In genomic region chr11:102316572-102317297, GRCm38 (mm10) we compare ENCODE assay signal across 8 mouse cellular contexts. TPM values are rescaled to one million over a fixed set of nuclear protein-coding genes. Genes with fewer than 3 reads are reported as not detected.
DNase-seq lines count a peak whose midpoint lies in the region; ATAC-seq and TF ChIP-seq lines count a peak whose summit lies in the region.

No protein-coding gene starts in this region.

- H3K36me3 ChIP-seq in hindbrain, postnatal 0 days (ENCODE audit: insufficient read depth, low read length) = peaks cover 20% of the 10 kb centered on the region

- H3K9me3 ChIP-seq in hindbrain, postnatal 0 days (ENCODE audit: low read length) = no peaks in the 10 kb centered on the region

- peak overlapping the region; percentile 100 for H3K9ac ChIP-seq in hindbrain, postnatal 0 days (replicated peaks; ENCODE audit: low read length)

- H3K4me2 ChIP-seq in hindbrain, postnatal 0 days (ENCODE audit: low read depth, low read length) = peak overlapping the region; percentile 85

- H3K27ac ChIP-seq in hindbrain, postnatal 0 days = peak overlapping the region; percentile 99

- WGBS in hindbrain, postnatal 0 days = under 1% methylated on average over 56 of the region's 80 CpGs

- peak; percentile 14; the same call in 1 of the 2 replicates for TF ChIP-seq CTCF in hindbrain, postnatal 0 days (IDR thresholded peaks at IDR 0.05; ENCODE audit: low read depth)

- peak; percentile 24 for ATAC-seq in activated CD4-positive, CD25-positive, alpha-beta regulatory T cell, adult 4 months
- ATAC-seq in common myeloid progenitor, adult 5-6 weeks (replicated peaks; ENCODE audit: low read depth, poor library complexity, severe bottlenecking) = peak; percentile 59
- peak; percentile 48 for ATAC-seq in hindbrain, postnatal 0 days
- ATAC-seq in megakaryocyte progenitor cell, adult 5-6 weeks (replicated peaks; ENCODE audit: poor library complexity) = peak; percentile 63

- DNase-seq in gastrocnemius, adult 8-10 months (ENCODE audit: low spot score in 2 of 2) = peak; percentile 82 to 87
- DNase-seq in hindbrain, postnatal 0 days (ENCODE audit: low spot score) = peak; percentile 93
- DNase-seq in left cerebral cortex, postnatal 14 days (ENCODE audit: low spot score in 2 of 2) = peak; percentile 82 to 85
- peak; percentile 92 for DNase-seq in right cerebral cortex, postnatal 10 days (ENCODE audit: low spot score in 2 of 2)
- peak; percentile 72 for DNase-seq in urinary bladder, postnatal 10 days (ENCODE audit: low spot score)

- intact Hi-C loops in left cerebral cortex, postnatal 14 days (cut with DNase I) = no loop called here

- H3K4me1 ChIP-seq in hindbrain, postnatal 0 days (ENCODE audit: insufficient read depth, low read length) = peaks cover 11% of the 10 kb centered on the region; the same call in 1 of the 2 replicates

- H3K27me3 ChIP-seq in hindbrain, postnatal 0 days (ENCODE audit: insufficient read depth, low read length) = no peaks in the 10 kb centered on the region

- peak overlapping the region; percentile 99 for H3K4me3 ChIP-seq in hindbrain, postnatal 0 days (ENCODE audit: low read length)

RNA-seq across cellular contexts. Expression of gene Ubtf, which starts 2.8 kb away (rescaled TPM):
- polyA plus RNA-seq in activated CD4-positive, CD25-positive, alpha-beta regulatory T cell, adult 4 months (2017; shearing (Covaris generic)) = 10 to 100 TPM; 37.4 to 49.6 TPM
- 173 and 184 TPM in 2 replicates for total RNA-seq in common myeloid progenitor, adult 5-6 weeks (2017)
- 10 to 100 TPM; 31.5 to 41.6 (median 38.2) TPM for total RNA-seq in gastrocnemius, adult 8-10 months (2022)
- 53.7 and 63.7 TPM in 2 replicates for total RNA-seq in hindbrain, postnatal 0 days (2014; rRNA removed)
- polyA plus RNA-seq in hindbrain, postnatal 0 days (2015; fragmentation: Nextera tagmentation; extraction: Ambion mirVana) = 74.6 and 76.1 TPM in 2 replicates
- 100 to 1,000 TPM; 104 to 108 TPM for total RNA-seq in left cerebral cortex, postnatal 14 days (2021)
- total RNA-seq in megakaryocyte progenitor cell, adult 5-6 weeks (2015) = 31.7 and 34.1 TPM in 2 replicates
- 131 and 155 TPM in 2 replicates for total RNA-seq in megakaryocyte progenitor cell, adult 5-6 weeks (2017)

RNA-seq across cellular contexts. Expression of gene Atxn7l3, which starts 20.3 kb away (rescaled TPM):
- polyA plus RNA-seq in activated CD4-positive, CD25-positive, alpha-beta regulatory T cell, adult 4 months (2017; shearing (Covaris generic)) = 1 to 10 TPM; 7.5 to 8.3 TPM
- 19.4 and 30.4 TPM in 2 replicates for total RNA-seq in common myeloid progenitor, adult 5-6 weeks (2017)
- total RNA-seq in gastrocnemius, adult 8-10 months (2022) = 10 to 100 TPM in 3 of 4 experiments, 1 to 10 TPM in 1; 9.3 to 14.5 (median 11.1) TPM
- total RNA-seq in hindbrain, postnatal 0 days (2014; rRNA removed) = 146 and 149 TPM in 2 replicates
- 22.8 and 23.7 TPM in 2 replicates for polyA plus RNA-seq in hindbrain, postnatal 0 days (2015; fragmentation: Nextera tagmentation; extraction: Ambion mirVana)
- total RNA-seq in left cerebral cortex, postnatal 14 days (2021) = 100 to 1,000 TPM; 180 to 196 TPM
- total RNA-seq in megakaryocyte progenitor cell, adult 5-6 weeks (2015) = 19.0 and 19.1 TPM in 2 replicates
- 19.5 and 25.6 TPM in 2 replicates for total RNA-seq in megakaryocyte progenitor cell, adult 5-6 weeks (2017)

RNA-seq across cellular contexts. Expression of gene Tmub2, which starts 32.0 kb away (rescaled TPM):
- polyA plus RNA-seq in activated CD4-positive, CD25-positive, alpha-beta regulatory T cell, adult 4 months (2017; shearing (Covaris generic)) = 10 to 100 TPM; 54.5 to 58.3 TPM
- 24.4 and 27.5 TPM in 2 replicates for total RNA-seq in common myeloid progenitor, adult 5-6 weeks (2017)
- 10 to 100 TPM; 14.7 to 15.8 (median 15.0) TPM for total RNA-seq in gastrocnemius, adult 8-10 months (2022)
- 81.8 and 92.7 TPM in 2 replicates for total RNA-seq in hindbrain, postnatal 0 days (2014; rRNA removed)
- polyA plus RNA-seq in hindbrain, postnatal 0 days (2015; fragmentation: Nextera tagmentation; extraction: Ambion mirVana) = 71.0 and 72.2 TPM in 2 replicates
- total RNA-seq in left cerebral cortex, postnatal 14 days (2021) = 10 to 100 TPM; 66.1 to 69.5 TPM
- total RNA-seq in megakaryocyte progenitor cell, adult 5-6 weeks (2015) = 15.3 and 16.3 TPM in 2 replicates
- total RNA-seq in megakaryocyte progenitor cell, adult 5-6 weeks (2017) = 21.4 and 24.8 TPM in 2 replicates

RNA-seq across cellular contexts. Expression of gene Asb16, which starts 48.2 kb away (rescaled TPM):
- polyA plus RNA-seq in activated CD4-positive, CD25-positive, alpha-beta regulatory T cell, adult 4 months (2017; shearing (Covaris generic)) = not detected
- total RNA-seq in common myeloid progenitor, adult 5-6 weeks (2017) = 0.18 and 1.5 TPM in 2 replicates
- total RNA-seq in gastrocnemius, adult 8-10 months (2022) = 10 to 100 TPM; 92.5 to 99.3 (median 93.6) TPM
- total RNA-seq in hindbrain, postnatal 0 days (2014; rRNA removed) = 2.2 and 2.6 TPM in 2 replicates
- 0.29 and 0.41 TPM in 2 replicates for polyA plus RNA-seq in hindbrain, postnatal 0 days (2015; fragmentation: Nextera tagmentation; extraction: Ambion mirVana)
- under 1 TPM; 0.59 to 0.72 TPM for total RNA-seq in left cerebral cortex, postnatal 14 days (2021)
- total RNA-seq in megakaryocyte progenitor cell, adult 5-6 weeks (2015) = 1.5 and 2.0 TPM in 2 replicates
- total RNA-seq in megakaryocyte progenitor cell, adult 5-6 weeks (2017) = 0.54 and 0.58 TPM in 2 replicates

RNA-seq across cellular contexts. Expression of gene Slc4a1, which starts 49.3 kb away (rescaled TPM):
- polyA plus RNA-seq in activated CD4-positive, CD25-positive, alpha-beta regulatory T cell, adult 4 months (2017; shearing (Covaris generic)) = 1 to 10 TPM in 1 of 2 experiments, not detected in 1; 2.9 TPM
- 0.78 and 2.9 TPM in 2 replicates for total RNA-seq in common myeloid progenitor, adult 5-6 weeks (2017)
- 1 to 10 TPM in 1 of 4 experiments, not detected in 3; 1.0 TPM for total RNA-seq in gastrocnemius, adult 8-10 months (2022)
- total RNA-seq in hindbrain, postnatal 0 days (2014; rRNA removed) = 0.22 and 0.84 TPM in 2 replicates
- polyA plus RNA-seq in hindbrain, postnatal 0 days (2015; fragmentation: Nextera tagmentation; extraction: Ambion mirVana) = 0.48 and 0.54 TPM in 2 replicates
- 1 to 10 TPM; 1.2 to 1.3 TPM for total RNA-seq in left cerebral cortex, postnatal 14 days (2021)
- total RNA-seq in megakaryocyte progenitor cell, adult 5-6 weeks (2015) = 1.1 and 2.0 TPM in 2 replicates
- 0.61 and 0.62 TPM in 2 replicates for total RNA-seq in megakaryocyte progenitor cell, adult 5-6 weeks (2017)

Comparison
In these comparisons a context has a peak if more than half of its experiments do, and no peak if none do; other contexts are left out.
1. Peak in every context shown above with its lines: DNase-seq, ATAC-seq, H3K4me3 ChIP-seq and H3K27ac ChIP-seq.